Mouse (Mus musculus): Measurements from ENCODE around the gene As3mt. TPM values are rescaled to one million over a fixed set of nuclear protein-coding genes. Genes with fewer than 3 reads are reported as not detected.

Gene As3mt
- polyA plus RNA-seq, 2 experiments: 16.2 to 26.8 TPM

GRCm38 (mm10) chr19:46714234-46714633 is 7.0 kb downstream of the As3mt start:
- ATAC-seq (ENCODE audit: low FRiP score, low read depth) (no peak), DNase-seq (ENCODE audit: low spot score) (no peak)
- H3K27me3 ChIP-seq (ENCODE audit: control insufficient read depth, insufficient read depth, low read length): no peaks in the 10 kb centered on the region
- no peaks in the 10 kb centered on the region for H3K4me1 ChIP-seq (ENCODE audit: control insufficient read depth, insufficient read depth, low read length)
- no peaks in the 10 kb centered on the region for H3K9me3 ChIP-seq (ENCODE audit: control insufficient read depth, low read length)
- no peak for TF ChIP-seq POLR2A (IDR thresholded peaks at IDR 0.05; ENCODE audit: borderline replicate concordance, extremely low read depth, insufficient read depth, insufficient read length)
- H3K27ac ChIP-seq (replicated peaks; ENCODE audit: low read depth, low read length): no peak overlapping the region
- no peak overlapping the region for H3K9ac ChIP-seq (ENCODE audit: low read depth, low read length, severe bottlenecking)
- 86% methylated on average over 8 of the region's 8 CpGs for WGBS
- H3K4me3 ChIP-seq (replicated peaks; ENCODE audit: low read length): no peak overlapping the region
- no peak overlapping the region for H3K4me2 ChIP-seq (replicated peaks; ENCODE audit: low read depth, low read length, severe bottlenecking)
- peaks cover 9% of the 10 kb centered on the region for H3K36me3 ChIP-seq (ENCODE audit: control insufficient read depth, insufficient read depth, low read length)

- H3K9ac ChIP-seq (ENCODE audit: low read depth, low read length, severe bottlenecking): no peak overlapping the region
- H3K27ac ChIP-seq (replicated peaks; ENCODE audit: low read depth, low read length): no peak overlapping the region
- H3K36me3 ChIP-seq (ENCODE audit: control insufficient read depth, insufficient read depth, low read length): peaks cover 11% of the 10 kb centered on the region
- H3K4me3 ChIP-seq (replicated peaks; ENCODE audit: low read length): no peak overlapping the region
- no peaks in the 10 kb centered on the region for H3K27me3 ChIP-seq (ENCODE audit: control insufficient read depth, insufficient read depth, low read length)
- no peaks in the 10 kb centered on the region for H3K9me3 ChIP-seq (ENCODE audit: control insufficient read depth, low read length)
- no peak overlapping the region for H3K4me2 ChIP-seq (replicated peaks; ENCODE audit: low read depth, low read length, severe bottlenecking)
- H3K4me1 ChIP-seq (ENCODE audit: control insufficient read depth, insufficient read depth, low read length): no peaks in the 10 kb centered on the region
- WGBS: 86% methylated on average over 8 of the region's 8 CpGs
- ATAC-seq (ENCODE audit: low FRiP score, low read depth) (no peak), DNase-seq (ENCODE audit: low spot score) (no peak)
- TF ChIP-seq POLR2A (IDR thresholded peaks at IDR 0.05; ENCODE audit: borderline replicate concordance, extremely low read depth, insufficient read depth, insufficient read length): no peak
Observed at GRCm38 (mm10) chr19:46715016-46715415, 7.8 kb downstream of the As3mt start.

DNA sequence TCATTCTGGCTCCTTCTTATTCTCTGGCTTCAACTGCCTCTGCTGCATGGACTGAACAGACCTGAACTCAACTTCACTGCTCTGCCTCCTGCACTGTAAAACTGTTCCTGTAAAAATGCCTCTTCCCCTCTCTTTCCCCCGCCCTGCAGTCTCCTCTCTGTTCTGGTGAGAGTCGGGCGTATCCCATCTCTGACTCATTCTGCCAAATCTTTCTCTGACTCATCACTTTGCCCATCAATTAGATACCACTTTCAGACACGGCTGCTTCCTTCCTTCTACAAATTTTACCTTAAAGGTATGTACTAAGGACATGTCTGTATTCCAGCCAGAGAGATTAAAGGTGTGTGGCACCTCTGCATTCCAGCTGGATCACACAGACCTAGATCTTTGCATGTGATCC is 10.9 kb downstream of the As3mt start:
- Histone ChIP-seq H3K36me3 (ENCODE audit: control insufficient read depth, insufficient read depth, low read length) (peaks cover 12% of the 10 kb centered on the region; the same call in 1 of the 2 replicates), H3K9ac (ENCODE audit: low read depth, low read length, severe bottlenecking) (no peak overlapping the region), H3K27me3 (ENCODE audit: control insufficient read depth, insufficient read depth, low read length) (no peaks in the 10 kb centered on the region), H3K9me3 (ENCODE audit: control insufficient read depth, low read length) (no peaks in the 10 kb centered on the region), H3K4me3 (replicated peaks; ENCODE audit: low read length) (no peak overlapping the region), H3K4me1 (ENCODE audit: control insufficient read depth, insufficient read depth, low read length) (no peaks in the 10 kb centered on the region), H3K27ac (replicated peaks; ENCODE audit: low read depth, low read length) (no peak overlapping the region), H3K4me2 (replicated peaks; ENCODE audit: low read depth, low read length, severe bottlenecking) (no peak overlapping the region)
- ATAC-seq (ENCODE audit: low FRiP score, low read depth) (no peak), DNase-seq (ENCODE audit: low spot score) (no peak)
- 83% methylated on average over 4 of the region's 4 CpGs for WGBS
- no peak for TF ChIP-seq POLR2A (IDR thresholded peaks at IDR 0.05; ENCODE audit: borderline replicate concordance, extremely low read depth, insufficient read depth, insufficient read length)

- WGBS: 69% methylated on average over 11 of the region's 11 CpGs
- H3K9me3 ChIP-seq (ENCODE audit: control insufficient read depth, low read length): no peaks in the 10 kb centered on the region
- no peak overlapping the region for H3K4me3 ChIP-seq (replicated peaks; ENCODE audit: low read length)
- no peak for TF ChIP-seq POLR2A (IDR thresholded peaks at IDR 0.05; ENCODE audit: borderline replicate concordance, extremely low read depth, insufficient read depth, insufficient read length)
- H3K27me3 ChIP-seq (ENCODE audit: control insufficient read depth, insufficient read depth, low read length): no peaks in the 10 kb centered on the region
- H3K27ac ChIP-seq (replicated peaks; ENCODE audit: low read depth, low read length): no peak overlapping the region
- no peak for ATAC-seq (ENCODE audit: low FRiP score, low read depth)
- peaks cover 29% of the 10 kb centered on the region for H3K36me3 ChIP-seq (ENCODE audit: control insufficient read depth, insufficient read depth, low read length)
- no peak for DNase-seq (ENCODE audit: low spot score)
- H3K4me2 ChIP-seq (replicated peaks; ENCODE audit: low read depth, low read length, severe bottlenecking): no peak overlapping the region
- no peak overlapping the region for H3K9ac ChIP-seq (ENCODE audit: low read depth, low read length, severe bottlenecking)
- H3K4me1 ChIP-seq (ENCODE audit: control insufficient read depth, insufficient read depth, low read length): no peaks in the 10 kb centered on the region
Observed at GRCm38 (mm10) chr19:46724411-46724810, 17.2 kb downstream of the As3mt start.

DNA sequence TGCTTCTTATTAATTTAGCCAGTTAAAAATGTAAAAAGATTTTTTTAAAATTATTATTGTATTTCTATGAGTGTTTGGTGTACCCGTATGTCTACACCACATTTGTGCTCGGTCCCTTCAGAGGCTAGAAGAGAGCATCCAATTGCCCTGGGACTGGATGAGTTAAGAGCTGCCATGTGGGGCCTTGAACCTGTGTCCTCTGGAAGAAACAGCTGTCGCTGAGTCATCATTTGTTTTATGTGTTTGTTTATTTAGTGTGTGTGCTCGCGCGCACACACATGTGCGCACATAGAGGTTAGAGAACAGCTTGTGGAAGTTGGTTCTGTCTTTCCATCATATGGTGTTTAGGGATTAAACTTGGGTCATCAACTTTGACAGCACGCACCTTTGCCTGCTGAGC is 18.9 kb downstream of the As3mt start:
- peaks cover 21% of the 10 kb centered on the region for H3K36me3 ChIP-seq (ENCODE audit: control insufficient read depth, insufficient read depth, low read length)
- H3K4me1 ChIP-seq (ENCODE audit: control insufficient read depth, insufficient read depth, low read length): no peaks in the 10 kb centered on the region
- H3K9me3 ChIP-seq (ENCODE audit: control insufficient read depth, low read length): no peaks in the 10 kb centered on the region
- DNase-seq (ENCODE audit: low spot score) (no peak), ATAC-seq (ENCODE audit: low FRiP score, low read depth) (no peak)
- H3K4me3 ChIP-seq (replicated peaks; ENCODE audit: low read length): no peak overlapping the region
- no peaks in the 10 kb centered on the region for H3K27me3 ChIP-seq (ENCODE audit: control insufficient read depth, insufficient read depth, low read length)
- no peak overlapping the region for H3K4me2 ChIP-seq (replicated peaks; ENCODE audit: low read depth, low read length, severe bottlenecking)
- TF ChIP-seq POLR2A (IDR thresholded peaks at IDR 0.05; ENCODE audit: borderline replicate concordance, extremely low read depth, insufficient read depth, insufficient read length): no peak
- WGBS: 97% methylated on average over 8 of the region's 8 CpGs
- H3K9ac ChIP-seq (ENCODE audit: low read depth, low read length, severe bottlenecking): no peak overlapping the region
- H3K27ac ChIP-seq (replicated peaks; ENCODE audit: low read depth, low read length): no peak overlapping the region
